Mouse (Mus musculus): ENCODE data around the gene 4930467E23Rik. TPM values are rescaled to one million over a fixed set of nuclear protein-coding genes. Genes with fewer than 3 reads are reported as not detected.
"Not testable (repeated sequence)": the region's sequence is repeated elsewhere in the genome, so short reads cannot be mapped to it uniquely, and the experiment has no call there.

4930467E23Rik gene
- polyA plus RNA-seq, 1 experiment from 2014 or later: not detected

DNA sequence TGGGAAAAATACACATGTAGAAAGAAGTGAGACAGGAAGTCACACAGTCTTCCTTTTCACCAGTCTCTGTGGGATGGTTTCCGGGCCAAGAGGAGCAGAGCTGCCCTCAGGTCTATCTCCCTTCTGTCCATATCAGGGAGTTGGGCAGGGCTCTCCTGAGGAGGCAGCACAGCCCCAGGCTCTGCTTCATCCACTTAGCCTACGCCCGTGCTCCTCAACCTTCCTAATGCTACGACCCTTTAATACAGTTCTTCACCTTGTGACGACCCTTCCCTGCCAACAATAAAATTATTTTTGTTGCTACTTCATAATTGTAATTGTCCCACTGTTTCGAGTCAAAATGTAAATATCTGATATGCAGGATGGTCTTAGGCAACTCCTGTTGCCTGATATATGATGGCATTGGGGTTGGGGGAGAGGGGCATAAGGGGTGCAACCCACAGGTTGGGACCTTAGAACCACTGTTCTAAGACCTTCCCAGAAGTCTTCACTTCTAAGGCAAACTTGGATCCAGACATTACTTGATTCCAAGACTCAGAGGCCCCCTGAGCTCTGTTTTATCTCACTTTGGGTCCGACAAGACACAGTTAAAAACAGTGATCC, 16.0 kb upstream of the 4930467E23Rik start:
- not testable (repeated sequence) for H3K4me1 ChIP-seq, H3K9ac ChIP-seq, H3K4me2 ChIP-seq, H3K9me3 ChIP-seq, H3K4me3 ChIP-seq, H3K27me3 ChIP-seq, H3K36me3 ChIP-seq, H3K27ac ChIP-seq
- 81% methylated on average over 7 of the region's 7 CpGs for WGBS
- ATAC-seq (ENCODE audit: insufficient number of reproducible peaks, low FRiP score, low TSS enrichment, low read depth): peak; percentile 76; the same call in 1 of the 2 replicates

DNA sequence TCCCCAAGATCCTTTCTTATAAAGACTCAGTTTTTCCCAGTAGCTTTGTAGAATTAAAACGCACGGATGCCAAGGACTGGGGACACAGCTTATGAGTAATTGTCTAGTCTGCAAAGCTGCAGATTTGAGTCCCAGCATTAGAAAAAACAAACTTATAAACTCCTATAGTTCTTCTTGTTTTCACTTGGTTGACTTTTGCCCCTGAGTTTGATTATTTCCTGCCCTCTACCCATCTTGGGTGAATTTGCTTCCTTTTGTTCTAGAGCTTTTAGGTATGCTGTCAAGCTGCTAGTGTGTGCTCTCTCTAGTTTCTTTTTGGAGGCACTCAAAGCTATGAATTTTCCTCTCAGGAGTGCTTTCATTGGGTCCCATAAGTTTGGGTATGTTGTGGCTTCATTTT, 14.9 kb upstream of the 4930467E23Rik start:
- H3K4me2 ChIP-seq; ATAC-seq (ENCODE audit: insufficient number of reproducible peaks, low FRiP score, low TSS enrichment, low read depth): not testable (repeated sequence)
- WGBS: 85% methylated on average over 2 of the region's 2 CpGs

DNA sequence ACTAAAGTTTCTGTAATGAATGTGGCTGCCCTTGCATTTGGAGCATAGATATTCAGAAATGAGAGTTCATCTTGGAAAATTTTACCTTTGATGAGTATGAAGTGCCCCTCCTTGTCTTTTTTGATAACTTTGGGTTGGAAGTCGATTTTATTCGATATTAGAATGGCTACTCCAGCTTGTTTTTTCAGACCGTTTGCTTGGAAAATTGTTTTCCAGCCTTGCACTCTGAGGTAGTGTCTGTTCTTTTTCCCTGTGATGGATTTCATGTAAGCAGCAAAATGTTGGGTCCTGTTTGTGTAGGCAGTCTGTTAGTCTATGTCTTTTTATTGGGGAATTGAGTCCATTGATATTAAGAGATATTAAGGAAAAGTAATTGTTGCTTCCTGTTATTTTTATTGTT, 14.1 kb upstream of the 4930467E23Rik start:
- not testable (repeated sequence) for H3K27ac ChIP-seq; H3K27me3 ChIP-seq; H3K9me3 ChIP-seq; H3K4me3 ChIP-seq; H3K36me3 ChIP-seq; H3K4me2 ChIP-seq; H3K9ac ChIP-seq; ATAC-seq (ENCODE audit: insufficient number of reproducible peaks, low FRiP score, low TSS enrichment, low read depth); H3K4me1 ChIP-seq
- WGBS: 89% methylated on average over 3 of the region's 3 CpGs

More for the DNA sequence above, 14.9 kb upstream of the 4930467E23Rik start:
- H3K9me3 ChIP-seq, H3K9ac ChIP-seq, H3K27ac ChIP-seq, H3K4me3 ChIP-seq, H3K36me3 ChIP-seq, H3K4me1 ChIP-seq, H3K27me3 ChIP-seq: not testable (repeated sequence)

DNA sequence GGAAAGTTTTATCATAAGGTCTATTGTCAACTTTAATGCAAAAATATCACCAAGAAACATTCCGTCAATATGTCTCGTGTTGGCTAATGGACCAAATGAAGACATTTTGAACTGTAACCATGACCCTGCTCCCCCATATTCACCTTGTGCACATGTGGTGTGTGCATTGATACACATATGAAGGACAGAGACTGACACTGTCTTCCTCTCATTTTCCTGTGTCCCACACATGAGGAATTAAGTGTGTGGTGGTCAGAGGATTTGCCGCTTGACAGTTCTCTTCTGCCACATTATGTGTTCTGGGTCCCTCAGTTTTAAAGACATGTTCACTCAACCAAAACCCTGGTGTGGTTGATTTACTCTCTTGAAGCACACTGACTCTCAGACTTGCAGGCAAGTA, 11.5 kb upstream of the 4930467E23Rik start:
- H3K9ac ChIP-seq; H3K4me1 ChIP-seq; H3K9me3 ChIP-seq; ATAC-seq (ENCODE audit: insufficient number of reproducible peaks, low FRiP score, low TSS enrichment, low read depth); H3K27me3 ChIP-seq; H3K4me2 ChIP-seq; H3K36me3 ChIP-seq; H3K27ac ChIP-seq; H3K4me3 ChIP-seq: not testable (repeated sequence)
- WGBS: 91% methylated on average over 3 of the region's 3 CpGs

DNA sequence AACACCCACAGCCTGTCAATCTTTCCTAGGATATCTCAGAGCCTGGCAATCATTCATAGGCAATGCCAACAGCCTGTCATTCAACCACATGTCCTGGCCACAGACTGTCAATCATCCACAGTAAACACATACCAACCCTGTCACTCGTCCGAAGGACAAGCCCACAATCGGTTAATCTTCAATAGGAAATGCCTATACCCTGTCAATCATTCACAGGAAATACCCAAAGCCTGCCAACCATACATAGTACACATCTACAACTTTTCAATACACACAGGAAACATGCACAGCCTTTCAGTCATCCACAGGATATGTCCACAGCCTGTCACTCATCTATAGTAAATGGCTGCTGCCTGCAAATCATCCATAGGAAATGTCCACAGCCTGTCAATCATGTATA, 9.9 kb upstream of the 4930467E23Rik start:
- WGBS: 77% methylated on average over 3 of the region's 3 CpGs
- not testable (repeated sequence) for H3K4me3 ChIP-seq; H3K36me3 ChIP-seq; H3K4me1 ChIP-seq; H3K4me2 ChIP-seq; H3K27ac ChIP-seq; H3K9ac ChIP-seq; H3K27me3 ChIP-seq; ATAC-seq (ENCODE audit: insufficient number of reproducible peaks, low FRiP score, low TSS enrichment, low read depth); H3K9me3 ChIP-seq

DNA sequence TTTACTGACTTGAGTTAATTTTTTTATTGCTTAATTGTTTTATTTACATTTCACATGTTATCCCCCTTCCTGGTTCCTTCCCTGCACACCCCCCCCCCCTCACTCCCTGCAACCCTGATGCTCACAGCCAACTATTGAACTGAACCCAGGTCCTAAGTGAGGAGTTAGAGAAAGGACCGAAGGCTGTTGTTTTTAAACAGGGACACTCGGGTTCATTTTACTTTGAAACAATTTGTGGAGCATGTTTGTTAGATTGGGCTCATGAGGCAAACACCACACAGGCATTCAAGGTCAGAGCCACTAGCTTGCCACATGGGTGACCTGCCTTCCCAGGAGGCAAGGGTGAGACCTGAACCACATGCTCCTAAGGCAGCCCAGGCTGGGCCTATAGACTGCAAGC, 4.5 kb upstream of the 4930467E23Rik start:
- ATAC-seq (ENCODE audit: insufficient number of reproducible peaks, low FRiP score, low TSS enrichment, low read depth); H3K9me3 ChIP-seq; H3K27ac ChIP-seq; H3K36me3 ChIP-seq; H3K4me2 ChIP-seq; H3K27me3 ChIP-seq; H3K9ac ChIP-seq; H3K4me1 ChIP-seq; H3K4me3 ChIP-seq: not testable (repeated sequence)
- 57% methylated on average over 2 of the region's 2 CpGs for WGBS

DNA sequence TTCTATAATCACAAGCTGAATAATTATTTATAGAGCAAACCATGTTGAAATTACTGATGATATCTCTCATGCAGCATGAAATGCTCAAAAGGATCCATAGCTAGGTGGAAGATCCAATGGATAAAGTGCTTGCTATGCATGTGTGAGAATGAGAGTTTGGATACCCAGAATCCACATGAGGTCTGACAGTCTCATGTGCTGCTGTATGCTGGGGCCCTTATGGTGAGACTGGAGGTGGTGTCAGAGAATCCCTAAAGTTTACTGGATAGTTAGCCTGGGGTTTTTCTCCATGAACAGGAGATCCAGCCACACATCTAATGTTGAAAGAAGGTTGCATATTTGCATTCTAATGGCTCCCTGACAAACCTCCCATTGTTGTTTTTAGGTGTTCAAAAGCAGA, 22.4 kb downstream of the 4930467E23Rik start:
- H3K27me3 ChIP-seq; H3K9me3 ChIP-seq; H3K4me1 ChIP-seq; H3K4me3 ChIP-seq; H3K27ac ChIP-seq; ATAC-seq (ENCODE audit: insufficient number of reproducible peaks, low FRiP score, low TSS enrichment, low read depth); H3K36me3 ChIP-seq; H3K9ac ChIP-seq; H3K4me2 ChIP-seq: not testable (repeated sequence)

DNA sequence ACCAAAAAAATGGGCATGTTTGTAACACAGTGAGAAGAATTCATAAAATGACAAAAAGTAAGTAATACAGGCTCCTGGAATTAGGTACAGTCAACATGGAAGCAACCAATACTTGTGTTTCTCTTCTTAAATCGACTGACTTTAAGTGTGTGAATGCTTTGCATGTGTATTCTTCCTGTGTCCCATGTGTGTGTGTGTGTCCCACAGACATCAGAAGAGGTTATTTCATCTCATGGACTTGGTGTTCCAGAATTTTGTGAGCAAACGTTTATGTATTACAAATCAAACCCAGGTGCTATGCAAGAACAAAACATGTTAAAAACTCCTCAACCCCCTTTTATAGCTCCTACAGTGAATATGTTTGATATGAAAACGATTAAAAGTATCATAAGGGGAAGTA, 24.8 kb downstream of the 4930467E23Rik start:
- not testable (repeated sequence) for H3K9me3 ChIP-seq; H3K36me3 ChIP-seq; H3K9ac ChIP-seq; H3K4me1 ChIP-seq; H3K4me2 ChIP-seq; H3K27ac ChIP-seq; H3K27me3 ChIP-seq; H3K4me3 ChIP-seq; ATAC-seq (ENCODE audit: insufficient number of reproducible peaks, low FRiP score, low TSS enrichment, low read depth)
- WGBS: 59% methylated on average over 3 of the region's 3 CpGs

DNA sequence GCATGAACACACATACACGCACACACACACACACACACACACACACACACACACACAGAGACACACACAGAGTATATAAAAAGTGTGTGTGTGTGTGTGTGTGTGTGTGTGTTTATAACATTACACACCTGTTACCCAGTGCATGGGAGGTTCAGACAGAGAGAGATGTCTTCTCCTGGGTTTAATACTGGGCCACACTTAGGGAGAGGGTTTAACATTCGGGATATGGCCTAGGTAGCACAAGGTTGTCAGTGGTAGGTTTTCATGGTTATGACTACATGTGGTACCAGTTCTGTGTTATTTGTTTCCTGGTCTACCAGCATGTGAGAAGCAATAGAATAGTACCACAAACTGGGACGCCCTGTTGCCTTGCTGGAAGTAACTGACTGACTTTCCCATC, 25.6 kb downstream of the 4930467E23Rik start:
- H3K9me3 ChIP-seq; H3K4me1 ChIP-seq; H3K9ac ChIP-seq; H3K4me2 ChIP-seq; H3K36me3 ChIP-seq; H3K27me3 ChIP-seq; H3K4me3 ChIP-seq; H3K27ac ChIP-seq; ATAC-seq (ENCODE audit: insufficient number of reproducible peaks, low FRiP score, low TSS enrichment, low read depth): not testable (repeated sequence)
- 79% methylated on average over 3 of the region's 3 CpGs for WGBS

DNA sequence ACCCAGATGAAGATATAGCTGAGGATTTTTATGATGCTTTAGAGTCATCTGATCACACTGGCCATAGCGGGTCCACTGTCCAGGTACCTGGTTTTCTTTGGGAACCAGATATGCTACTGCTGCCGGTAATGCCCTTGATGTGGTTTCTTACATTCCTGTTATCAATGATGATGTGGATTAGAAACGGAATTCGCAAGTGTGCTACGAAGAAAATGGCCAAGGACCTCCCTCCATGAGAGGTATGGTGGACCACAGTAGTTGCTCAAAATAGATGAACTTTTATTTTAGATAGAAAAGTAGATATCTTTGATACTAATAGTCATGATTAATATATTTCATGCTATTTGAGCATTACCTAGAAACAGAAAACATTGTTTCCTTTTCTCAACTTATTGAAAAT, 32.3 kb downstream of the 4930467E23Rik start:
- not testable (repeated sequence) for H3K4me3 ChIP-seq; H3K36me3 ChIP-seq; H3K4me1 ChIP-seq; H3K4me2 ChIP-seq; ATAC-seq (ENCODE audit: insufficient number of reproducible peaks, low FRiP score, low TSS enrichment, low read depth); H3K9me3 ChIP-seq; H3K27me3 ChIP-seq; H3K27ac ChIP-seq; H3K9ac ChIP-seq
- WGBS: 85% methylated on average over 5 of the region's 5 CpGs

DNA sequence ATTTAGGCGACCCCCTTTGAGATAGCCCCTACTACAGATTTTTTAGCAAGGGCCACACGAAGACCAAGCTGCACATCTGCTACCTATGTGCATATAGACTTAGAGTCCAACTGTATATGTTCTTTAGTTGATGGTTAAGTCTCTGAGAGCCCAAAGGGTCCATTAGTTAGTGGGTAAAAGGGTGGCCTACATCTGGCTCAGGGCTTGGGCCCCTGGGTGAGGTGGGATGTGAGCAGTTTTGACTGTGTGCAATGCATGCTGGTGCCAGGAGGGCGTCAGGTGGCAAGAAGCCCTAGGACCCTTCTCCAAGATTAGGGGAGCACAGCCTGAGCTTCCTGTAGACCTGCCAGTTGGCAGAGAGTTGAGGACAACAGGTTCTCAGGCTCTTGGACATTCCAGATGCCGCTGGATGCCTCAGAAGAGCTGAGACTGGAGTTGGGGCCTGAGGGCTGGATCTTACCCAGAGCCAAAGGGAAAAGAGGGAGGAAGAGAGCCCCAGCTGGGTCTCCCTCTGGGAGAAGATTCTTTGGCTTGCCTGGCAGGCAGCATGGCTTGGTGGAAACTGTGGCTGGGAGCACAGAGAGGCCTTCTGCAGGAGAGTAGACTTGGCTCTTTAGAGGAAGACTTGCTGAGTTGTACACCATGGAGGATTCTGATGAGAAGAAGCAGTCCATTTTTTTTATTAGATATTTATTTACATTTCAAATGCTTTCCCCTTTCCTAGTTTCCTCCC, 33.6 kb downstream of the 4930467E23Rik start:
- ATAC-seq (ENCODE audit: insufficient number of reproducible peaks, low FRiP score, low TSS enrichment, low read depth): not testable (repeated sequence)
- WGBS: 68% methylated on average over 4 of the region's 4 CpGs

DNA sequence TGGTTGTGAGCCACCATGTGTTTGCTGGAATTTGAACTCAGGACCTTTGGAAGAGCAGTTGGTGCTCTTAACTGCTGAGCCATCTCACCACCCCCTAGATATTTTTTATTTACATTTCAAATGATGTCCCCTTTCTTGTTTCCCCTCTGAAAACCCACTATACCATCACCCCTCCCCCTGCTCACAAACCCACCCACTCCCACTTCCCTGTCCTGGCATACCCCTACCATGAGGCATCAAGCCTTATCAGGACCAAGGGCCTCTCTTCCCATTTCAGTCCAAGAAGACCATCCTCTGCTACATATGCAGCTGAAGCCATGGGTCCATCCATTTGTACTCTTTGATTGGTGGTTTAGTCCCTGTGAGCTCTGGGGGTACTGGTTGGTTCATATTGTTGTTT, 36.2 kb downstream of the 4930467E23Rik start:
- H3K9ac ChIP-seq; H3K4me2 ChIP-seq; H3K4me3 ChIP-seq; H3K4me1 ChIP-seq; H3K36me3 ChIP-seq; H3K9me3 ChIP-seq; ATAC-seq (ENCODE audit: insufficient number of reproducible peaks, low FRiP score, low TSS enrichment, low read depth); H3K27ac ChIP-seq; H3K27me3 ChIP-seq: not testable (repeated sequence)

More for the DNA sequence above, 33.6 kb downstream of the 4930467E23Rik start:
- H3K36me3 ChIP-seq, H3K4me3 ChIP-seq, H3K27me3 ChIP-seq, H3K9me3 ChIP-seq, H3K9ac ChIP-seq, H3K27ac ChIP-seq, H3K4me1 ChIP-seq, H3K4me2 ChIP-seq: not testable (repeated sequence)

DNA sequence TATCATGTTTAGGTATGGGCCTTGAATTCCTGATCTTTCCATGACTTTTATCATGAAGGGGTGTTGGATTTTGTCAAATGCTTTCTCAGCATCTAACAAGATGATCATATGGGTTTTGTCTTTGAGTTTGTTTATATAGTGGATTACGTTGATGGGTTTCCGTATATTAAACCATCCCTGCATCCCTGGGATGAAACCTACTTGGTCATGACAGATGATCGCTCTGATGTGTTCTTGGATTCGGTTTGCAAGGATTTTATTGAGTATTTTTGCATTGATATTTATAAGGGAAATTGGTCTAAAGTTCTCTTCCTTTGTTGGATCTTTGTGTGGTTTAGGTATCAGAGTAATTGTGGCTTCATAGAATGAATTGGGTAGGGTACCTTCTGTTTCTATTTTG, 44.1 kb downstream of the 4930467E23Rik start:
- ATAC-seq (ENCODE audit: insufficient number of reproducible peaks, low FRiP score, low TSS enrichment, low read depth); H3K27ac ChIP-seq; H3K4me3 ChIP-seq; H3K9ac ChIP-seq; H3K27me3 ChIP-seq; H3K36me3 ChIP-seq; H3K4me1 ChIP-seq; H3K9me3 ChIP-seq; H3K4me2 ChIP-seq: not testable (repeated sequence)
- 79% methylated on average over 4 of the region's 4 CpGs for WGBS
